Mouse (Mus musculus) heart, postnatal 0 days (tissue): ENCODE measurements at regions not wholly inside any gene's neighbourhood (a gene's known extent, or its start where the extent isn't known, plus 50 kb on each side); places are given as distances from the start of the nearest gene placed in this dataset.

Experiments used
- ATAC-seq: fragments of 200-750 bp; cut with Nextera tagmentation; 2 replicates; pipeline ENCODE4 v1.8.0; 2017; ENCODE audit warnings: low read depth, moderate number of reproducible peaks, moderate library complexity; ENCODE audit not compliant: insufficient read depth
- DNase-seq: peaks from one replicate; pipeline ENCODE4 v3.0.0-alpha.2; 2016; ENCODE audit warnings: low spot score
- H3K27ac ChIP-seq: fragments of 300-500 bp; sonication (generic); 2 replicates; pipeline ENCODE4 v1.5.1; 2014; ENCODE audit warnings: low read depth, mild to moderate bottlenecking
- H3K27me3 ChIP-seq: fragments of 300-500 bp; sonication (generic); 2 replicates; pipeline ENCODE4 v1.6.1; 2014; ENCODE audit warnings: low read length, mixed read lengths; ENCODE audit not compliant: control insufficient read depth, insufficient read depth
- H3K36me3 ChIP-seq: fragments of 300-500 bp; sonication (generic); replicated peaks from 2 replicates; pipeline ENCODE4 v1.6.1; 2014; ENCODE audit warnings: low read length, mixed read lengths; ENCODE audit not compliant: control insufficient read depth, insufficient read depth
- H3K4me1 ChIP-seq: fragments of 300-500 bp; sonication (generic); 2 replicates; pipeline ENCODE4 v1.6.1; 2014; ENCODE audit warnings: antibody characterized with exemption; ENCODE audit not compliant: control insufficient read depth, insufficient read depth
- H3K4me2 ChIP-seq: fragments of 300-500 bp; sonication (generic); 2 replicates; pipeline ENCODE4 v1.6.1; 2014; ENCODE audit warnings: low read depth, mild to moderate bottlenecking, low read length, moderate library complexity
- H3K4me3 ChIP-seq: fragments of 300-500 bp; sonication (generic); 2 replicates; pipeline ENCODE4 v1.5.1; 2014; ENCODE audit warnings: low read depth, low read length
- H3K9ac ChIP-seq: fragments of 300-500 bp; sonication (generic); replicated peaks from 2 replicates; pipeline ENCODE4 v1.6.1; 2014; ENCODE audit warnings: low read depth, low read length, mixed read lengths
- H3K9me3 ChIP-seq: fragments of 300-500 bp; sonication (generic); replicated peaks from 2 replicates; pipeline ENCODE4 v1.6.1; 2016; ENCODE audit warnings: low read length; ENCODE audit not compliant: control insufficient read depth
- CTCF ChIP-seq: IDR thresholded peaks from 2 replicates; pipeline ENCODE4 v1.5.1; 2016; ENCODE audit warnings: antibody characterized with exemption, control low read depth, low read depth
- EP300 ChIP-seq: IDR thresholded peaks from 2 replicates; pipeline ENCODE4 v1.6.1; 2016; ENCODE audit warnings: antibody characterized with exemption, low read depth
- WGBS: fragments of 180-500 bp; shearing (Covaris S2); extraction: QIAGEN DNeasy Blood & Tissue Kit; methylation state at CpG from one replicate; pipeline ENCODE4 v1.1.7; 2014; 5-methylcytosine and 5-hydroxymethylcytosine counted together

DNA sequence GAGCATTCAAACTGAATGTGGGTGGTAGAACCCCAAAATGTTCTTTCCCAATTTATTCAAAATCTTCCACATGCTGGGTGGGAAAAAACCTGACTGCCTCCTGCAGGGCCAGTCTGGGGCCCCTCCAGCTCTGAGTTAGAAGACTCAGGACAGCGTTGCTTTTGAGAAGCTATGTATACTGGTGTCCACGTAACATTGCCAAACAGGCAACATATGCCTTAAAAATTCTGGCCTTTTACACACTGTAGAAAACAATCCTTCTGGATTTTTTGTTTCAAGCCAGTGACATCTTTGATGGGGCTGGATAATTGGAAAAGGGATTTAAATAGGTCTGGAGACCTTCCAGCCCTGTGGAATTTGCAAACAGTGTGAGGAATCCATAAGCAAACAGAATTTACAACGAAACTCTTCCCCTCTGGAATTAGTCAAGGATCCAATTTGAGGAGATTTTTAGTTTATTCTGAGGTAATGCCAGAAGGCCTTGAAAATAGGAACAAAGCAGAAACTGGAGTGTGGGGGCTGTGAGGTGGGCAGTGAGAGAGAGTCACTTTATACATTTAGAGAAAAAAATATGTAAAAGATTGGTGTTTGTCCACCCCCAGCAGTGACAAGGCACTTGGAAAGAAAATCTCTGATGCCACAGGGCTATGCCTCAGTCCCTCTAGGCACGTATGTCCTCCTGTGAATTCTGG is 108.9 kb upstream of the F13a1 start:
- DNase-seq: no peak
- WGBS: 78% methylated on average over 4 of the region's 4 CpGs
- H3K9ac ChIP-seq: no peak overlapping the region
- H3K4me2 ChIP-seq: no peak overlapping the region
- H3K36me3 ChIP-seq: no peaks in the 10 kb centered on the region
- H3K4me3 ChIP-seq: no peak overlapping the region
- no peaks in the 10 kb centered on the region for H3K27me3 ChIP-seq
- no peaks in the 10 kb centered on the region for H3K9me3 ChIP-seq
- TF ChIP-seq CTCF (no peak), EP300 (no peak)
- no peak overlapping the region for H3K27ac ChIP-seq
- ATAC-seq: no peak
- H3K4me1 ChIP-seq: no peaks in the 10 kb centered on the region

DNA sequence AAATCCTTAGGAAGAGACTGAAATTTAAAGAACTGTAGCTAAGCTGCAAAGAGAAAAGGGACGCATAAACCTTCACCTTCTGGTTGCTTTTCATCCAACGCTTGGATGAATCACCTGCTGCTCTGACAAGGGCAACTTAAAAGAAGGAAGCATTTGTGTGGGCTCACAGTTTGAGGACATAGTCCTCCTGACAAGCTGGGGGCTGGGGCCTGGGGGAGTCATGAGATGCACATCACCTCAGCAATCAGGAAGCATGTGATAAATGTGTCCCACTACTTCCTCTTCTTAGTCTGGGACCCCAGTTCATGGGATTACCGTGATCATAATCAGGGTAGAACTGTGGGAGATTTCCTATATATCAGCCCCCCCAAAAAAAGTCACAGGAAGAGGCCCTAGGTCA is 107.8 kb upstream of the F13a1 start:
- TF ChIP-seq EP300: no peak
- Histone ChIP-seq H3K9me3 (no peaks in the 10 kb centered on the region), H3K27ac (no peak overlapping the region), H3K4me3 (no peak overlapping the region), H3K9ac (no peak overlapping the region), H3K4me2 (no peak overlapping the region), H3K36me3 (no peaks in the 10 kb centered on the region), H3K27me3 (no peaks in the 10 kb centered on the region), H3K4me1 (no peaks in the 10 kb centered on the region)
- no peak for ATAC-seq
- WGBS: 71% methylated on average over 3 of the region's 3 CpGs
- DNase-seq: no peak

DNA sequence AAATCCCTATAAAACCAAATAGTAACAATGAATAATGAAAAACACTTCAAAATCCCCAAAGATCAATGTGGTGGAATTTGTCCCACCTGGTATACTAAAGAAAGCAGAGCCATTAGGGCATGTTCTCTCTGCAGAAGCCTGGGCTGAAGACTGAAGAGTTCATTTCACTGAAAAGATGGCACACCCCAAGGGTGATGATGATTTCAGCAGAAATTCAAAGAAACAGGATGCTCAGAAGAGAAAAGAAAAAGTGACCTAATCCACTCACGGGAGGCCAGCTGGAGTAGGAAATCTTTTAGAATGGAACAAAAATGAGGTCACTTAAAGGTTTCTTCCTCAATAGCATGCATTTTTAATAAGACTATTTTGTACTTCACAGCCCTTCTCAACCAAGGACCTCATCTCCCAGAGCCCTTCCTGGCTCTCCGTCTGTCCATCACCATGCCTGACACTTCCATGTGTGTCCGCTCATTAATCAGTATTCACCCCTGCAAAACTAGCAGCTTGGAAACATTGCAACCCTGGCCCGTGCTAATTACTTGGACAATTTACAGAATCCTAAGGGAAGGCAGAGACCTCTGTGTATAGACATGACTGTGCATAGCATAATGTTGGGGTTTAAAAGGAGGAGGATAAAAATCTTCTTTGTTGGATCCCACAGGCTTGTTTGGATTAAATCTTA is 101.9 kb upstream of the F13a1 start:
- Histone ChIP-seq H3K9ac (no peak overlapping the region), H3K4me2 (no peak overlapping the region), H3K27ac (no peak overlapping the region), H3K27me3 (no peaks in the 10 kb centered on the region), H3K9me3 (no peaks in the 10 kb centered on the region), H3K36me3 (no peaks in the 10 kb centered on the region), H3K4me1 (peaks cover 4% of the 10 kb centered on the region; the same call in 1 of the 2 replicates), H3K4me3 (no peak overlapping the region)
- TF ChIP-seq EP300 (no peak), CTCF (no peak)
- ATAC-seq (no peak), DNase-seq (no peak)
- 61% methylated on average over 4 of the region's 4 CpGs for WGBS

DNA sequence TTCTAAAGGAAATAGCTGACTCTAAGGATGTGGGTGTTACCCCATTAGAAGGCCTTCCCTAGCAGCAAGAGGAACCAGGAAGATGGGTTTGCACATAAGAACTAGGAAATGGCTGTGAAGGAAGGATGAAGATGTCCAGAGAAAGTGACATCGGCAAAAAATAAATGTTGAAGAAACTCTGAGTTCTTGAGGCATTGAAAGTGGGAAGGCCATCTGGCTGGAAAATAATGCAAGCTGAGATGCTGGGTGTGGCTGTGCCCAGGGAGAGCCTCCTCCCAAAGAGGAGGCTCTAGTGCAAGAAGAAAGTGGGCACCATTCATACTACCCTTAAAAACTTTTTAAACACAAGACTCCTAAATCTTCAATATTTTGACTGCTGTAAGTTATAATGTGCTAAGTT is 99.9 kb upstream of the F13a1 start:
- TF ChIP-seq EP300: no peak
- no peak for TF ChIP-seq CTCF

DNA sequence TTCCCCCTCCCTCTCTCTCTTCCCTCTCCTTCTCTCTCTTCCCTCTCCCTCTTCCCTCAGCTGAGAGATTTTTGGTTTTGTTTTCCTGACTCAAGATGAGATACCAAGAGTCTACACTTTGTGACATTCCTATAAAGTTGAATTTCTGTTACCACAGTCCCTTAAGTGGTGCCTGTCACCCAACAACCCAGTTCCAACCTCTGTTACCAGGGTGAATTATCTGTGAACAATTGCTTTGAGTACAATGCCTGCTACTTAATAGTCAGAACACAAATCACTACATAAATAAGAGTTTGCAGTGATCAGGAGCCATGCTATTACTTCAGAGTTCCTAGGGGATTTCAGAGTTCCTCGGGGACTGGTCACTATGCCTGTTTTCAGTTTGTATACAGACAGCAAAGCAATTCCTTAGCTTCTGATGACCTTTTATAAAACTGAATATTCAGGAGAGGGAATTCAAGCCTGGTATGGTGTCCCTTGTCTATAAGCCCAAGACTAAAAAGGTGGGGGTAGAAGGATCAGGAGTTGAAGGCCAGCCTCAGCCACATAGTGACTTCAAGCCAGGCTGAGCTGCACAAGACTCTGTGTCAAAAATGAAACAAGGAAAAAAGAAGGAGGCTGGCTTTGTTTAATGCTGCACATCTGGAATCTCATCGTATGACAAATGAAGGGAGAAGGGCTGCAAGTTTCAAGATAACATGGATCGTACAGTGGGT is 99.2 kb upstream of the F13a1 start:
- Histone ChIP-seq H3K9me3 (no peaks in the 10 kb centered on the region), H3K4me2 (no peak overlapping the region), H3K27ac (no peak overlapping the region), H3K4me3 (no peak overlapping the region), H3K4me1 (peaks cover 4% of the 10 kb centered on the region; the same call in 1 of the 2 replicates), H3K36me3 (no peaks in the 10 kb centered on the region), H3K27me3 (no peaks in the 10 kb centered on the region), H3K9ac (no peak overlapping the region)
- 76% methylated on average over 3 of the region's 3 CpGs for WGBS
- no peak for ATAC-seq
- DNase-seq: no peak
- no peak for TF ChIP-seq CTCF
- no peak for TF ChIP-seq EP300

More for the DNA sequence above, 99.9 kb upstream of the F13a1 start:
- Histone ChIP-seq H3K27ac (no peak overlapping the region), H3K36me3 (no peaks in the 10 kb centered on the region), H3K9me3 (no peaks in the 10 kb centered on the region), H3K4me2 (no peak overlapping the region), H3K27me3 (no peaks in the 10 kb centered on the region), H3K4me3 (no peak overlapping the region), H3K9ac (no peak overlapping the region), H3K4me1 (peaks cover 4% of the 10 kb centered on the region; the same call in 1 of the 2 replicates)
- ATAC-seq: no peak
- 87% methylated on average over 1 of the region's 1 CpGs for WGBS
- DNase-seq: no peak
